Mouse (Mus musculus): ENCODE data around the gene Mslnl.
"Not testable (repeated sequence)": the region's sequence is repeated elsewhere in the genome, so short reads cannot be mapped to it uniquely, and the experiment has no call there.

Mslnl gene

DNA sequence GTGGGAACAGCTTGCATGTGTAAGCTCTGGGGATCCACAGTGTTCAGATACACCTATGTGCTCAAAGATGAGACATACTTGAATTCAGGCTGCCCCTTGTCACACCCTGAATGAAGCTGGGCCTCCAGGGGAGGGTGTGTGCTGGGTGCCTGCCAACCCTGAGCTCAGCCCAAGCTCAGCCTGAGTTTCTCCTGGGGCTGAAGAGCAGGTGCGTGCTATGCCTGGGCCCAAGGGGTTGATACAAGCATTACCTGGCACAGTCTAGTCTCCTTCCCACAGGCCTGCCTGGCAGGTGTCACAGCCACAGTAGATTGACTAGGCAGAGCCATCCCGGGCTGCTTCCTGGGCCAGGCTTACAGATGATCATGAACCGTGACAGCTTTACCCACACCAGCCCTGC lies at the start of gene Mslnl:
Mslnl (plus strand) TSS at position 298 of the 400 bp plus-strand sequence.
- no peak for DNase-seq (ENCODE audit: low read depth in 2 of 2, low spot score in 2 of 2)

DNA sequence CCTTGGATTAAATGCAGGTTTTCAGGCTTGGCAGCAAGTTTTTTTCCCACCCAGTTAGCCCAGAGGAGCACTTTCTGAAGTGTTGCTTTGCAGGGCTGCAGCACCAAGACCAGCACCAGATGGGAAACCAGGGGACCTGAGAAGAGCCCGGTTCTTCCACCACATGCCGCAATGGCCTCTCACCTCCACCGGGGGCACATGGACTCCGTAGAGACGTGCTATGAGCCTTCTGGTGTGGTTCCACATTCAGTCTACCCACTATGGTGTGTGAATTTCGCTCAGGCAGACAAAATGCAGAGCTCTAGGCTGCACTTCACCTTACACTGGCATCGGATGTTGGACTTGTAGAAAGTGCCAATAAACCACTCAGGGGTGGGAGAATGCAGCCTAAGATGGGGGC lies 49.5 kb upstream of the Mslnl start:
- DNase-seq (ENCODE audit: low read depth in 2 of 2, low spot score in 2 of 2), result no peak

DNA sequence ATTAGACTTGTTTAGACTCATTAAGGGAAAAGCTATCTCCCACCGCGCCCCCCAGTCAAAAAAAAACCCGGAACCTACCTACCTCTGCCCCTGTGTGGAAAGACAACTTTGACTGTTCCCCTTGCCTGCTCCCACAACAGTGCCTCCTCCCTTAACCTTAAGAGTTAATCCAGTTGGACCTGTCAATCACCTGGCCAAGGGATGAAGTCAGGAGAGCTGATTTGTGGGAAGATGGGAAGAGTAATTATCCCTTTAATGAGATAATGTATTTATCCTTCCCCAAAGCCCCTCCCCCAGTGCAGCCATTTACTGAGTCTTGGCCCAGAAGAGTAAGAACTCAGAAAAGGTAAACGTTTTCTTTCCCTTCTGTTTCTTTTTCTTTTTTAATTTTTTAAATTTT lies 46.9 kb upstream of the Mslnl start:
- DNase-seq (ENCODE audit: low read depth in 2 of 2, low spot score in 2 of 2), result no peak

DNA sequence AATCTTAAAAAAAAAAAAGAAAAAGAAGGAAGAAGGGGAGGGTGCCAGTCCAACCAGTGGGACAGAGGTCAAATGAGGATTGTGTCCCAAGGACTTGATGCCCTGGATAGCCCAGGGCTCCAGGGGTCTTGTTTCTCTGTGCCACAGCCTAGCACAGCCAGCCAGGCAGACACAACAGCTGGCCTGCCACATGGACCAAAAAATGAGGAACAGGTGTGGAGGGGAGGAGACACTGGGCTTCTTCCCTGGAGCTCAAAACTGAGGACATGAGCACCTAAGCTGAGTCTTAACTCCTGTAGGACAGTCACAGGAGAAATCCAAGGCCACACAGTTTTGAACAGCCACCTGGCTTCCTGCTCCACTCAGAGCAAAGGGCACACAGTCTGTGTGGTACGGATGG lies 39.6 kb upstream of the Mslnl start:
- DNase-seq (ENCODE audit: low read depth in 2 of 2, low spot score in 2 of 2), result no peak

DNA sequence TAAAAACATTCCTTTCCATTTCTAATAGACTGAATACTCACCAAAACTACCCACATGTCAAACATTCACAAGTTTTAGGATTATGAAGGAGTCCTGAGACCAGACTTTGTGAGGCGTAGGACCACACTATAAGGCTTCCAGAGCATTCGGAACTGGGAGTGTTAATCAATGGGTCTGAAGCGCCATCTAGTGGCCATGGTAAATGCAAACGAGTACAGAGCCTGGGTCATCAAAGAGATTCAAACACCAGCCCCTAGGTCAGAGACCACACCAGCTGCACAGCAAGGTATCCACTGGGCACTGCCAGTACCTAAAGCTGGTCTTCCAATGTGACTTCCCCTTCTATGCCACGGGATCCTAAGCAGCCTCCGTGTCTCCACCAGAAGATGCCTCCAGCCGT lies 37.4 kb upstream of the Mslnl start:
- DNase-seq (ENCODE audit: low read depth in 2 of 2, low spot score in 2 of 2), result peak; percentile 53 to 70

DNA sequence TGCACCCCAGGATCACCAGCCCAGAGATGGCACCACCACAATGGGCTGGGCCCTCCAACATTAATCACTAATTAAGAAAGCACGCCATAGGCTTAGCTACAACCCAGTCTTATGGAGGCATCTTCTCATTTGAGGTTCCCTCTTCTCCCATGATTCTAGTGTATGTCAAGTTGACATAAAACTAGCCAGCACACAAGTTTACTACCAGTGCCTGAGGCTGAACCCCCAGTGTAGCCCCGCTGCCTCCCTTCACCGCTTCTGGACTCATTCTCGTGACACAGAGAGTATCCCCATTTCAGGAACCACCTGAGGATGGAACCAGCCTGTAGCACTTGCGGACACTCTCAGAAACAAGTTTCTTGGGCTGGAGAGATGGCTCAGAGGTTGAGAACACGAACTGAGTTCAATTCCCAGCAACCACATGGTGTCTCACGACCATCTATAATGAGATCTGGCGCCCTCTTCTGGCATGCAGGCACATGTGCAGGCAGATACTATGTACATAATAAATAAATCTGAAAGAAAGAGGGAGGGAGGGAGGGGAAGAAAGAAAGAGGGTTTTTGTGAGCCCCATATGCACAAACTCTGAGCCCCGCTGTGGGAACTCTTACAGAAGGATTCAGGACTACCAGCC lies 34.9 kb upstream of the Mslnl start:
- DNase-seq (ENCODE audit: low read depth in 2 of 2, low spot score in 2 of 2), result no peak

DNA sequence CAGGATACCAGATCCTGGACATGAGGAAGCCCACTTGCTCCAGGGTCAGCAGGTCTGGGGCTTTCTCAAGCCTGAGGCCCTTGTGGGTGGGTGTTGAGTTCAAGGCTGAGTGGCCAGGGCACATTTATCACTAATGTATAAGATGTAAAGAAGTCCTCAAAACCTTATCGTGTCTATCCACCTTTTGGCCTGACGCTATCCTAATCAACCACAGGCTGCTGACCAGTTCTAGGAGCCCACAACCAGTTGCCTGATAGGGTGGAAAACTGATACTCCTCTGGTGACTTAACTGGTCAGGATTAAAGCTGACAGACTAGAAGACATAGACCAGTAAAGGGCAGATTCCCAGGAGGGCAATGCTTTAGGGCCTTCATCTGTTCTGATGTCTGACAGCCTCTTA lies 25.8 kb upstream of the Mslnl start:
- DNase-seq (ENCODE audit: low read depth in 2 of 2, low spot score in 2 of 2), result no peak

DNA sequence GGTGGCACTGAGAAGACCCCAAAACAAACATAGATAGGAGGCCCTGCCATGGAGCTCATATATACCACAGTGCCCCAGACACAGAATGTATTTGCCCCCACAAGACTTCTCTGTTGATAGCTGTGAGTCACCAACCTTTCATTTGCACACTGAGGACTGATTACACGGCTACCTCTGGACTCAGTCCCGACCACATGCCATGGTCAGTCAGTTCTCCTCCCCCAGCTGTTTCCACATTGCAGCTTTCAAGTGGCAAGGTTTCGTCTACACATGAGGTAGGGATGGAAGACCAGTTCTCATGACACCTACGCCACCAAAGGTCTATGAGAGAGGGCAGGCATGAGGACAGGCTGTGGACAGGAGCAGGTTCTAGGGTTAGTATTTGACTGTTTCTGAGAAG lies 24.7 kb upstream of the Mslnl start:
- DNase-seq (ENCODE audit: low read depth in 2 of 2, low spot score in 2 of 2), result no peak

DNA sequence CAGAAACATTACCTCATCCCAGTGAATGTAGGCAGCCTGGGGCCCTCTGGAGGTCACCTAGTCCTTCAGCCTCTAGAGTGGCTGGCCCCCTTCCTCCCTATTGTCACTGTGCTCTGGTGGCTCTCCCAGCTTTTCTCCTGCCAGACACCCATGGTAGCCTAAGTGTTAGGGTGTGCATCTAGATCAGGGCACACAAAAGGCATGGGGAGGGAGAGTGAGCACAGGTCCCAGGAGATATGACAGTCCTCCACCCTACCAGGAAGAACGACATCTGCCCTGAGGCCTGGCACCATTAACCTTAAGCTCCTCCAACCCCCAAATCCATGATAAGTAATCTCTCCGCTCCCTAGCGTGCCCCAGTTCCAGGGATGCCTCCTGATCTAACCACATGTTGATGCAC lies 20.2 kb upstream of the Mslnl start:
- DNase-seq (ENCODE audit: low read depth in 2 of 2, low spot score in 2 of 2), result no peak

DNA sequence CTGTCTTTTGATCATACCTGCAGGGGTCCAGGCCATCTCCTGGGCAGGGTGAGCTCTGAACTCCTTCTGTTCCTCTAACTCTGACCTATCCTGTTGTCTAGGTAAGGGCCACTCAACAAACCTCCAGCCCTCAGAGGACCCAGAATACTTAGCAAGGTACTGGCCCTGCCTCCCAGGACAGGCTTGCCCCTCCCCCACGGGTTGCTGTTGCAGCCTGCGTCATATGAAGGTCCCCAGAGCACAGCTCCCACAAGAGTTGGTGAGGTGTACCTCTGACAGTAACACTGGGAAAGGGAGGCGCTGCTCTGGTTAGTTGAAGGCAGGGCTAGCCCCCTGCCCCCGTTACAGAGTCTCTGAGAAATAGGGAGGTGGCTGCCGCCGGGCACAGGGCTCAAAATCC lies 19.7 kb upstream of the Mslnl start:
- no peak for DNase-seq (ENCODE audit: low read depth in 2 of 2, low spot score in 2 of 2)

DNA sequence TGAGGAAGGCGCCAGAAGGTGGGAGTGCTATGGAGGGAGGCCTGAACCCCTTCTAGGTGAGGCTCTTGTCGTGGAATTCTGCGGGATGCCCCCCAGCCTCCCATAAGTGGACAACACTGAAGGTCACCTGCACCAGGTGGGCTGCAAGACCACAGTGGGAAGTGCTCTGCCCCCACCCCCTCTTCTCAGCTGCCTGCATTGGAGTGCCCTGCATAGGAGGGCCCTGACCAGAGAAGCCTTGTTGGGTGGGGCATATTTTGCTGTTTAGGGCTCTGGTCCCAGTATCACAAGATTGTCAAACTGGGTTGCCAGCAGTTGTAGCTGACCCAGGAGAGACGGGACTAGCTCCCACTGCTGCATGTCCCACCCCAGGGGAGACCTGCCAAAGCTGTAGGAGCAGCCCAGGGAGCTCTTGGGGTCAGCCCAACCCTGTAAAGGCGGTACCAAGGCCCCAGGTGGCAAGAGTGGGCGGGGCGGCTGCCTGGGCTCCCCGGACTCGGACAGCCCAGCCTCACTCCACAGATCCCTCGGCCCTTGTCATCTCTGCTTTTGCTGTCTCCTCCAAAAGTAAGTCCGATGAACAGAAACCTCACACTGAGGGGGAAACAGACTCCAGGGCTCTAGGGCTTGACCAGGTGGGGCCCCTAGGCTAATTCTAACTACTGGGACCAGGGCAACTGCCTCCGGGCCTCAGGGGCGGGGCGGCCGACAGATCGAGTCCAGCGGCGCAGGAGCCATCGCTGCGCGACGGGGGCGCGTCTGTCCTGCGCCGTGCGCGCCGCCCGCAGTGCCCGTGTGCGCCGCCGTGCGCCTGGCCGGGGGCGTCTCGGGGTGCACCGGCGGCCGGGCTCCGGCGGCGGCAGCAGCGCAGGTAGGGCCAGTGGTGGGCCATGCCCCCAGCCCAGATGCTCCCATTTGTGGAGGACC lies 18.9 kb upstream of the Mslnl start, which contains the start of gene Gng13:
Gng13 (plus strand) TSS at position 461 of the 927 bp plus-strand sequence.
- no peak for DNase-seq (ENCODE audit: low read depth in 2 of 2, low spot score in 2 of 2)

DNA sequence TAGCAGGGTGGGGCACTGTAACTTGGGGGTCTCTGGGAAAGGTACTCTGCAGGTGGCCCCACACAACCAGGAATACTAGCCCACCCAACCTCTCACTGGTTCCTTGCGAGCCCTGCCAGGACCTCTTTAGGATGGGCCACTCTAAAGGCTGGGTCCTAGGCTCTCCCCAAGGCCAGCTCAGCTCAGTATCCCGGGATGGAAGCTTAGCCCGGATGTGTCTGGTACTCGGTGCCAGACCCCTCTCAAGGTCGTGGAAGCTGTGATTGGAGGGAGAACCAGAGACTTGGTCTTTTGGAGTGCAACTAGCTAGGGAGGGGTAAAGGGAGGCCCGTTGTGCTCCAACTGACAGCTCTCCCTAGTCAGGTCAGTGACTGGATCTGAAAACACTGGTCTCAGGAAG lies 18.2 kb upstream of the Mslnl start:
- no peak for DNase-seq (ENCODE audit: low read depth in 2 of 2, low spot score in 2 of 2)

DNA sequence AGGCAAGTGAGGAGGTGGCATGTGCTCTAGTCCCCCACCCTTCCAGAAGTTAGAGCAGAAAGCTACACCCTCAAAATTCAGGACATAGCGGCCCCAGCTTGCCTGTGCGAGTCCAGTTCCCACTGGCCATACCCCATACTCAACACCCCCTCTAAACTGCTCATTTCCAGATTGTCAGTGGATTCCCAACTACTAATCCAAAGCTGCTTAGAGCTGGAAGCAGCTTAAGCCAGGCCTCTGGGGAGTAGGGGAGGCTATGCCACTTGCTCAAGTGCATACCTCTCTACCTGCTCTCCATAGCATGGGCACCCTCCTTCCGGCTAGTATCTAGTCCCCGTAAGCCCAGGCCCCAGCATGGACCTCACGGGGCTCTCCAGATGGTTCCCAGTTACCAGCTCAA lies 14.4 kb upstream of the Mslnl start:
- no peak for DNase-seq (ENCODE audit: low read depth in 2 of 2, low spot score in 2 of 2)

DNA sequence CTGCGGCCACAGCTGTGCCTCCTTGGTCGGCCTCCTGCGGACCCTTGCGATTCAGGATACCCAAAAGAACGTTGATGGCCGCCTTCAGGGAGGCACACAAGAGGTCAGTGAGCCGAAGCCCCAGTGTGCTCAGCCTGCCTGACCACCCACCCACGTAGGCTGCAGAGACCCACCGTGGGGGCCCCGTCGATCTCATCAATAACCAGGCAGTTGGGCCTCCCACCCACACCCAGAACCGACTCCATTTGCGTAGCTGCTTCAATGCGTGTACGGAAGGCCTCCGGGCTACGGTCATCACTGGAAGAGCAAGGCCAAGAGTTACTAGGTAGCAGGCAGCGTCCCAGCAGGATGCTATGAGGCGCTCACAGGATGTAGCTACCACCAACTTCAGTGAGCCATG lies 12.4 kb upstream of the Mslnl start:
- DNase-seq (ENCODE audit: low read depth in 2 of 2, low spot score in 2 of 2), result no peak

DNA sequence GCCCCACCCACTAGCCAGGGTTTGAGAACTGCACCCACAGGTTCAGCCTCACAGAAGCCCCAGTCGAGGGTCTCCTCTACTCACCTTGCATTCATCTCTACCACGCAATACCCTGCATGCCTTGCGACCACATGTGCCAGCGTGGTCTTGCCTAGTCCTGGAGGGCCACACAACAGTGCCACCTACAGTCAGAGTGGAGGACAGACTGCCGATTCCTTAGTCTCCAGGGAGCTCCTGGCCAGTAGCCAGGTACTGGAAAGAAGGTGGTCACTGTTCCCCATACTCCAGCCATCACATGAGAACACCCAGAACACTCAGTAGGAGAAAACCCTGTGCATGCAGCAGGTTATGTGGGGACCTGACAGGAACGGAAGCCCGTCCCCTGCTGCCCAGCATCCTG lies 11.9 kb upstream of the Mslnl start:
- DNase-seq (ENCODE audit: low read depth in 2 of 2, low spot score in 2 of 2), result no peak

DNA sequence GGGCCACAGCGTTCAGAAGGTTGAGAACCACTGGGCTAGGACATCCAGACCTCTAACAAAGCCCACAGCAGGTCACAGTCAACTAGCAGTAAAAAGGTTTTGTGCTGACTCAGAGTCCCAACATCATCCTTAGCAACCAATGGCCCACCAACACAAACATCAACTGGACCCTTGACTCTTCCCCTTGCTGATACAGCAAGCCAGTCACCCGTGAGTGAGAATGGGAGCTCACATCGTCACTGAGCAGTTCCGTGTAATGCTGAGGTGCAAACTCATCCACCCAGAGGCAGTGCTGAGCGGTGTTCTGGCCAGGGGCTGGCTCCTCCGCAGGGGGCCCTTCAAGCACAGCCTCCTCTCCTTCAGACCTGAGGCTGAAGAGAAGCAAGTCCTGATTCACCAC lies 10.6 kb upstream of the Mslnl start:
- no peak for DNase-seq (ENCODE audit: low read depth in 2 of 2, low spot score in 2 of 2)

DNA sequence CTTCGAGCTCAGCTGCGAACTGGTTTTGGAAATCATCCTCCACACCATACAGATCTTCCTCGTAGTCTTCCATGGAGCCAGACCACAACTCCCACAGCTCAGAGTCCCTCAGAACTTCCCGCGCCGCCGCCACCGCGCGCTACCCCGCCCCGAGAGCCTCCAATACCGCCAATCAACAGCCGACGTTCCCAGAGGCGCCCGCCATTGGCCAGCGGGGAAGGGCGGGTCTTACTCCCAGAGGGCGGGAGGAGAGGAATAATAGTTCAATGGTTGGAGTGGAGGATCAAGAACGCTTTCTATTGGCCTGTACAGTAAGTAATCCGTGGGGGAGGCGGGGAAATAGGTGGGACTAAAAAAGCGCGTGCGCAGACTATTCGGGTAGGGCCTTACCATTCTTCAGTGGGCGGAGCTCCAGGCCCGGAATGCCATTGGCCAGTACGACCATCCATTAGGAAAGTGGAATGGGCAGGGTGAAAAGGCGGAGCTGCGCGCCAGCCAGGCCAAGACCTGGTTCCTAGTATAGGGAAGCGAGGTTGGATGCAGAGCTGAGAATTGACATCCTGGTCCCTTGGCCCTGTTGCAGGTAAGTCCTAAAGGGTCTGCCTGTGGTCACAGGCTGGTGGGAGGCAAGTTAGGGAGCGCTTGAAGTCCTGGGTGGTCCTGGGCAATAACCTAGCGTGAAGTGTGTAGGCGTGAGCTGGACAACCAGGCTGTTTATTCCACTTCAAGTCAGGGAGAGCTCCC lies 8.4 kb upstream of the Mslnl start, which contains the start of the genes Chtf18 and Rpusd1:
Chtf18 (minus strand) TSS at position 155 of the 744 bp plus-strand sequence.
Rpusd1 (plus strand) TSS at position 406 of the 744 bp plus-strand sequence.
- peak; percentile 92 to 96 for DNase-seq (ENCODE audit: low read depth in 2 of 2, low spot score in 2 of 2)

DNA sequence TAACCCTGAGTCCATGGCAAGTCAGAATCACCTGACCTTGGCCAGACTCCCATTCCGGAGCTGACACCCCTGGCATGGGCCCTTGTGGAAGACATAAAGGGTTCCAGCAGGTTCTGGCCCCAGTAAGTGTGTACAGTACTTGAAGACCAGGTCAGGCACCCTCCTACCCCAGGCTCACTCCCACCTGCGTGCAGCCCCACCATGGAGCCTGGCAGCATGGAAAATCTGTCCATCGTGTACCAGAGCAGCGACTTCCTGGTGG lies 7.9 kb upstream of the Mslnl start:
- no peak for DNase-seq (ENCODE audit: low read depth in 2 of 2, low spot score in 2 of 2)

DNA sequence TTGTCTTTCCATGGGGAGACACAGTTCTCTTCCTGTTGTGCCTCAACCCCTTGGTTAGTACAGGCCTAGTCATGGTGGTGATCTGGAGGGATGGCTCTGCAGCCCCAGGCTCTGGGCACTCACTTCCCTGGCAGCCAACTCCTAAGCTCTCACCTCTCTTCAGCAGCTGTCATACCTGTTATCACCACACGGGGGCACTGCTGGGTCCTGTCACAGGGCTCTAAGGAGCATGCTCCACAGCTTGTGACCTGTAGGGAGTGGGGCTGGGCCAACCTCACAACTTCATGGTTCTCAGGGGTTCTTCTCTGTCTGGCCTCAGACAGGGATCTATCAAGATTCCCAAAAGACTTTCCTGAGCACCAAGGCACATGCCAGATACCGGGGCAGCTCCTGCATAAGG lies 3.8 kb upstream of the Mslnl start:
- DNase-seq (ENCODE audit: low read depth in 2 of 2, low spot score in 2 of 2), result peak; percentile 67 to 76

DNA sequence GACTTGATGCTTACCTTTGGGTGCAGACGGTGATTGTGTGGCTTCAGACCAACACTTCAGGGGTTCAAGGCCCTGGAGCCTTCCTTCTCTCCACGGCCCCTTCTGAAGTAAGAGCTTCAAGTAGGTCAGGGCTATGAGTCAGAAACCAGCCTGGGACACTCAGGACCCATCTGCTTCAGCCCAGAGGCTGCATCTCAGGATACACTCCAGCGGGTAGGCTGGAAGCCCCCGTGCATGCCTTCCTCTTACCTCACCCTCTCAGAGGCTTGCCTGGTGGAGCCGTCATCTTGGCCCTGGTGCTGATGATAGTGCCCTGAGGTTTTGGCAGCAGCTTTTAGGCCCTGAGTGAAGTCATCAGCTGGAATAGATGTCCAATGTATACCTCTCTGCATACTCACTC lies 596 bp upstream of the Mslnl start:
- DNase-seq (ENCODE audit: low read depth in 2 of 2, low spot score in 2 of 2), result no peak

DNA sequence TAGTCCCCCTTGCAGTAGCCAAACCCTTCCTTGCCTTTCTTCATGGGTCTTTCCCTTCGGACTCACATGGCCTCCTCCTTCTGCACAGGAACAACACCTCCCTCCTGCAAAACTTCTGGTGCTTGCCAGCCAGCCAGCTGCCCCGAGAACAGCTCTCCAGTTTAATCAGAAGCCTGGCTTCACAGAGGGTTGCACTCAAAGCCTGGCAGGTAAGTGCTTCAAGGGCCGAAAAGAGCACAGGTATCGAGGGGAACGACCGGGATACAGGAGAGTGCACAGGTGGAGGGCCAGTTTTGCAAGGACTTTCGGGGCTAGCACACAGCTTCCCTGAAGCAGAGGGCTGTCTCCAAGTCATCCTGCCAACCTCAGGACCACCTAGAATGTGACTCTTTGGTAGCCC lies 3.0 kb downstream of the Mslnl start:
- no peak for DNase-seq (ENCODE audit: low read depth in 2 of 2, low spot score in 2 of 2)

DNA sequence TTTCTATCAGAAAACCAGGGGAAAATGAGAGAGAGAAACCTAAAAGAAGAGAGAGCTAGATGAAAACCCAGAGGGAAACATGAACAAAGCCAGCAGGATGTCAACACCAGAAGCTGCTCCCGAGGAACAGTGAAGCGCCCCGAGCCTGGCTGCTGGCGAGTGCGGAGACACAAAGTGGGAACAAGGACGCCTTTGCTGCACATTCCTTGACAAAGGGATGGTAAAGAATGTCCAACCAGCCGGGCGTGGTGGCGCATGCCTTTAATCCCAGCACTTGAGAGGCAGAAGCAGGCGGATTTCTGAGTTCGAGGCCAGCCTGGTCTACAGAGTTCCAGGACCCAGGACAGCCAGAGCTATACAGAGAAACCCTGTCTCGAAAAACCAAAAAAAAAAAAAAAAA lies 5.6 kb downstream of the Mslnl start:
- DNase-seq (ENCODE audit: low read depth in 2 of 2, low spot score in 2 of 2), result not testable (repeated sequence)
